Mouse (Mus musculus) gastrocnemius, adult 2 months (tissue): ENCODE measurements around the gene Thap12. TPM values are rescaled to one million over a fixed set of nuclear protein-coding genes. Genes with fewer than 3 reads are reported as not detected.

Experiments used
- DNase-seq: peaks from one replicate; pipeline ENCODE4 v3.0.0; 2022
- H3K27ac ChIP-seq: fragments of 200-600 bp; 2 replicates; pipeline ENCODE4 v1.8.1; 2022; ENCODE audit warnings: mild to moderate bottlenecking
- H3K4me3 ChIP-seq: fragments of 200-600 bp; 2 replicates; pipeline ENCODE4 v1.8.1; 2022; ENCODE audit warnings: mild to moderate bottlenecking, moderate library complexity
- CTCF ChIP-seq: fragments of 200-600 bp; IDR thresholded peaks from 2 replicates; pipeline ENCODE4 v1.8.1; 2022; ENCODE audit warnings: antibody characterized with exemption, mild to moderate bottlenecking, moderate library complexity
- intact Hi-C: fragments of 180-260 bp; cut with DNase I; formaldehyde crosslinking; loops from one replicate; pipeline ENCODE4 v1.15.1; 2025
- long read RNA-seq, 2 experiments: library from polyadenylated mRNA; stranded (forward); transcript quantifications; one replicate each; pipeline ENCODE4 v2.0.0; 2021
- total RNA-seq, 2 experiments: library from RNA; stranded (reverse); gene quantifications; 2 replicates each; pipeline ENCODE4 v1.2.3; 2021

Thap12 gene
- total RNA-seq: 100 to 1,000 TPM; 118 to 136 TPM
- long read RNA-seq, experiment 1, transcript Thap12-201 (5 exons, 3,723 nt): major isoform, 133 of 200 reads
- long read RNA-seq, experiment 1, transcript Thap12-202 (6 exons, 1,123 nt): minor isoform, 37 of 200 reads
- long read RNA-seq, experiment 1, partial matches to known transcripts: 1 of 200 reads
- long read RNA-seq, experiment 1, other reads (novel, unspliced or antisense): 27 of 200 reads
- long read RNA-seq, experiment 2, transcript Thap12-201 (5 exons, 3,723 nt): major isoform, 119 of 186 reads
- long read RNA-seq, experiment 2, transcript Thap12-204 (5 exons, 607 nt): minor isoform, 5 of 186 reads
- long read RNA-seq, experiment 2, transcript Thap12-202 (6 exons, 1,123 nt): minor isoform, 28 of 186 reads
- long read RNA-seq, experiment 2, partial matches to known transcripts: 0 of 186 reads
- long read RNA-seq, experiment 2, other reads (novel, unspliced or antisense): 34 of 186 reads

GRCm38 (mm10) chr7:98702283-98703240, at the start of gene Thap12:
Thap12 (plus strand) TSS chr7:98703103.
- DNase-seq: peak; percentile 100
- H3K4me3 ChIP-seq: peak within 1 kb of the TSS; percentile 100
- TF ChIP-seq CTCF: peak; percentile 67
- intact Hi-C loops: loop anchor here (1.0 kb wide), 1 partner anchor 45 kb away; no protein-coding TSS in a partner anchor
- peak within 1 kb of the TSS; percentile 95 for H3K27ac ChIP-seq

DNA sequence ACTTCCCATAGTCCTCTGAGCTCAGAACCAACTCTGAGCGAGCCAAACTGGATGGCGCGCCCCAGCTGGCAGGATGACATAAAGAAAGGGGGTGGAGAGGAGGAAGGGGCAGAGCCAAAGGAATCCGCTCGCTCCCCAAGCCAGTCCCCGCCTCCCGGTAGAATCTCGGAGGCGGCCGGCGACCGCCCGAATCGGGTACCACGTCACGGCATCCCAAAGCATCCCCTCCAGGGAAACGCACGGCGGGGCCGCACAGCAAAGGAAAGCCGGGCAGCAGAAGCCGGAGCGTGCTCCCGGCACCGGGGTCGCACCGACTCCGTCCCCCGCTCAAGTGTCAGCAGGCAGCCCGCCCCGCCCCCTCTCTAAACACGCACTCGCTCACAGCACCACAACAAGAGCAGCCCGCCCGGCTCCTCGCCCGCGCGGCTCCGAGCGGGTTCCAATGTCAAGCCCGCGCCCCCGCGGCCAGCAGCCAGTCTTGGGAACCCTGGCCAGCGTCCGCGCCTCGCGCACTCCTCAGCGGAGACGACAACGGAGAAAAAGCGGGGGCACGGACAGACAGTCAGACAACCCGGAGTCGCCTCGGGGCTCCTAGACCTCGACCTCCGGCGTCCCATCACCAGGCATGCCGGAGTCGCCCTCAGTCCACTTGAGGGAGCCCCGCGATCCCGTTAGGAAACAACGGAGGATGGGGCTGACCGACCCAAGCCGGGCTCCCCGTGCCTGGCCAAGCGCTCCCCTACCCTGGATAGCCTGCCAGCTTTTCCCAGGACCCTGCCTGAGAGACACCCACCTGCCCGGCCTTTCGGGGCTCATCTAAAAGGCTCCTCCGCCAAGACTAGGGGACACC, 47.0 kb upstream of the Thap12 start:
- peak; percentile 48; the same call in 1 of the 2 replicates for TF ChIP-seq CTCF
- intact Hi-C loops: no loop called here
- Histone ChIP-seq H3K4me3 (peak overlapping the region; percentile 96), H3K27ac (peak overlapping the region; percentile 96)
- DNase-seq: peak; percentile 85

- Histone ChIP-seq H3K4me3 (peak within 1 kb of the TSS; percentile 96), H3K27ac (peak within 1 kb of the TSS; percentile 96)
- peak; percentile 95 for DNase-seq
- no peak for TF ChIP-seq CTCF
- intact Hi-C loops: loop anchor here (1.0 kb wide), 1 partner anchor 46 kb away; no protein-coding TSS in a partner anchor
Measured at GRCm38 (mm10) chr7:98656531-98657221, 46.2 kb upstream of the Thap12 start, which contains the start of gene Emsy. Emsy (minus strand) TSS chr7:98656783.

GRCm38 (mm10) chr7:98665166-98665565, 37.7 kb upstream of the Thap12 start:
- no peak overlapping the region for H3K4me3 ChIP-seq
- intact Hi-C loops: no loop called here
- no peak for TF ChIP-seq CTCF
- DNase-seq: no peak
- no peak overlapping the region for H3K27ac ChIP-seq

DNA sequence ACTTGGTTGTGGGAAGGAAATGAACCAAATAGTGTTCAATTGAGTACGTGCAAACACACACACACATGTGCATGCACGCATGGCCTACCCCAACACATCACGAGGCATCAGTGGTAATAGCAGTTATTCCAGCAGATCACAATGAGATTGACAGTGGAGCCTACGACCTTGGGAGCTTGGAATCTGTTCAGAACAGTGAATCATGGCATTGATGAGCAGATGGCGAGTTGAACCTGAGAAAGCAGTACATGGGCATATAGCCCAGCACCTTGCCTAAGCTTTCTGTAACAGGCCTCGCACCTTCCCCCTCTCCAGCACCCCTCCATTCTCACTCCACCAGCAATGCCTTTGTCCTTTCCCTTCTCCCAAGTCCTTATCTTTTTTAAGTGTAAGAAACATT, 37.2 kb upstream of the Thap12 start:
- no peak overlapping the region for H3K4me3 ChIP-seq
- DNase-seq: no peak
- intact Hi-C loops: no loop called here
- TF ChIP-seq CTCF: no peak
- H3K27ac ChIP-seq: no peak overlapping the region

DNA sequence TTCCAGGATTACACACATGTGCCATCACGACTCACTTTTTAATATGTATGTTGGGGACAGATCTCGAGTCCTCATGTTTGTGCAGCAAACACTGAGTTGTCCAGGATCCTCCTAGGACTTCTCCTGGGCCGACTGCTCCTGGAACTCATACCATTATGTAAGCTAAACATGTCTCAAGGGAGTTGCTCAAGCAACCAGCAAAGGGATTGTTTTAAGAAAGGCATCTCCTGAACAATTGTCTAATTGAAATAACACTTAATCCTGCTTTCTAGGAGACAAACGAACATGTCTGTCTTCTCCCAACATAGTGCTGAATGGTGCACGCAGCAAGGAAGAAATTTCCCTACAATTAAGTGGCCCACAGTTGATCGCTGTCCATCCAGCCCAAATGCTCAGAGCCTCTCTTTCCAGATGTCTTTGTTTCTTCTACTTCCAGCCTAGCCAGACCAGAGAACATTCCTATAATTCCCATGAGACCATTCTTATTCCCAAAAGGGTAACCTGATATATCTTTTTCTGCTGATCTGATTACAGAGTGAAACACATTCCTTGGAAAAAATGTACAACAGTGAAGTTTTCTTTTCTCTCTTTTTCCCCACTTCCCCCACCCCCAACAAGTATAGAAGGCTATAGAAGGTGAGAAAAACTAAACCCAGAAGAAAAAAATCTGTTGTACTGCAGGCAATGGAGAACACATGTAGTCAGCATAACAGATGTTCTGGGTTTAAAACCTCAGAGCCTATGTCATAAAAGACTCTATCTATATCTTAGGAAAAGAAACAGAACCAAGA, 34.8 kb upstream of the Thap12 start:
- no peak for DNase-seq
- intact Hi-C loops: no loop called here
- TF ChIP-seq CTCF: no peak
- Histone ChIP-seq H3K27ac (peak overlapping the region; percentile 60), H3K4me3 (no peak overlapping the region)

DNA sequence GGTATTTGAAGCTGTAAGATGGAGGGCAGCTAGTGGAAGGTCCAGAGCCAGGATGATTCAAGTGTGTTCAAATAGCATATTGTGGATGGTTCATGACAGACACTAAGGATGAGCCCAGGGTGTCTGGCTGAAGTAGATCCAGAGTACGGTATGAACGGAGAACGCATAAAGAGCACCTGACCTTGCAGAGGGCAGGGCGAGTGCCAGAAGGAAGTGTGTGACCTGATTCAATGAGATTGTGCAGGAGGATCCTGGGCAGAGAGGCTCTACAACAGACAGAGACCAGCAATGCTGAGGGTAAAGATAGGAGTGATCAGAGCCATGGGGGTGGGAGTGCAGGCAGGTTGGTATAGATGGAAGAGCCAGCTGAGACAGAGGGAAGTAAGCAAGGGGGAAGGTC, 32.1 kb upstream of the Thap12 start:
- intact Hi-C loops: no loop called here
- Histone ChIP-seq H3K27ac (peak overlapping the region; percentile 83; the same call in 1 of the 2 replicates), H3K4me3 (no peak overlapping the region)
- DNase-seq: no peak
- no peak for TF ChIP-seq CTCF

DNA sequence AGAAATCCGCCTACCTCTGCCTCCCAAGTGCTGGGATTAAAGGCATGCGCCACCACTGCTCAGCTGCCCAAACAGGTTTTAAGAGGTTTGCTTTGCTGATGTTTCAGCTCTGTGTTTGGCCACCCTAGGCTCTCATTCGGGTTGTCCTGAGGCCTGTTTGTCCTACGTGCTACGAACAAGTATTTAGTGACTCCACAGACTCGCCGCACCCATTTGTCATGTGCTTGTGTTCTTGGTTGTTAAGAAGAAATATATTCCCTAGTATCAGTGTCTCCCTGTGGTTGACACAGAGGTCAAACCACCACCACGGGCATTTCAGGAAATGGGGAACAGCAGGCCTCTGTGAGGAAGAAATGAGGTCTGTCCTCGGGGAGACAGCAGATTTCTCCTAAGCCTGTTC, 31.5 kb upstream of the Thap12 start:
- peak; percentile 20 for DNase-seq
- Histone ChIP-seq H3K27ac (peak overlapping the region; percentile 83), H3K4me3 (peak overlapping the region; percentile 57; the same call in 1 of the 2 replicates)
- intact Hi-C loops: no loop called here
- TF ChIP-seq CTCF: no peak

GRCm38 (mm10) chr7:98672241-98672955, 30.5 kb upstream of the Thap12 start:
- intact Hi-C loops: no loop called here

DNA sequence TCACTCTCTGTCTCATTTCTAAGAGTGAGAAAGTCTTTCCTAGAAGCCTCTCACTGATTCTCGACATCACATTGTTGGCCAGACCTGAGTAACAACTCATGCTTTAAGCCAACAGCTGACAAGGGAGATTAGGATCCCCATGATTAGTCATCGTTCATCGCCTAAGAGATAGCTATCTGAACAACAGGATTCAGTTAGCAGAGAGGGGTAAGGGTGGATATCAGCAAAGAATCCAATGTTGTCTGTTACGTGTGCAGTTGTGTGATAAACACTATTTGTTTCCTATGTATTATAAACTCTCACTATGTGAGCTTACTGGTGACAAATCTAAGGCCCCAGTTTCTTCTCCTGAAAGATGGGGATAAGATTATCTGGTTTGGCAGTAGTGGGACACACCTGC, 28.6 kb upstream of the Thap12 start:
- no peak for TF ChIP-seq CTCF
- no peak overlapping the region for H3K4me3 ChIP-seq
- H3K27ac ChIP-seq: peak overlapping the region; percentile 83
- no peak for DNase-seq
- intact Hi-C loops: no loop called here

More at GRCm38 (mm10) chr7:98672241-98672955, 30.5 kb upstream of the Thap12 start:
- peak; percentile 76 for DNase-seq
- Histone ChIP-seq H3K4me3 (peak overlapping the region; percentile 57), H3K27ac (peak overlapping the region; percentile 83)
- no peak for TF ChIP-seq CTCF
